Mouse (Mus musculus) brain, embryonic 14.5 days (tissue): ENCODE measurements around the gene Myh11.

Source experiments
- CTCF ChIP-seq: fragments of 200-500 bp; IDR thresholded peaks from 2 replicates; pipeline ENCODE4 v1.5.1; 2012; ENCODE audit warnings: inconsistent platforms, mild to moderate bottlenecking, moderate library complexity, borderline replicate concordance; ENCODE audit not compliant: insufficient read depth, insufficient read length; ENCODE audit errors: extremely low read depth
- POLR2A ChIP-seq: fragments of 200-500 bp; IDR thresholded peaks from 2 replicates; pipeline ENCODE4 v1.6.1; 2012; ENCODE audit warnings: mild to moderate bottlenecking, inconsistent platforms, borderline replicate concordance; ENCODE audit not compliant: poor library complexity, insufficient read depth, insufficient read length, severe bottlenecking; ENCODE audit errors: extremely low read depth

DNA sequence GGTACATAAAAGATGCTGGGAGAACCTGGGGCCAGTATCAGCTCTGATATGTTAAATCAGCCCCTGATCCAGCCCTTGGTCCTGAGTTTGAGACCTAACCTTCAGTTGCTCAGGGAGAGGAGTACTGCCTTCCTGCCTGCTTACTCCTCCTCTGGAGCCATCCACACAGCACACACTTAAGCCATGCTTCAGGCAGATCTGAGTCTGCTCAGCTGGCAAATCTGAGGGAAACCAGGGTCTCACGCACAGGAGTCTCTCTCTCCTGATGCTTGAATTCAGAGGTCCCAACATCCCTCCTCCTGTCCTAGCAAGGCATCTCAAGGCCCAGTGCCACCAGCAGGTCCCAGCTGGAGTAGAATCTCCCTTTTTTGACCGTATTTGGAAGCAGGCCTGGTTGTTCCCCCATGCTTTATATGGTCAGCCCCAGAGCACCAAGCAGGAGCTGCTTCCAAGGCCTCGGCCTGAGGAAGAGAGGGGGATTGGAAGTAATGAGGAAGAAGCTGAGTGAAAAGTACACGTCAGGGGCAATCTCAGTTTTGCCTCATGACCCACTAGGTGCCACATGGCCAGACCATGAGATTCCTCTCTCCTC is 18.7 kb downstream of the Myh11 start:
- no peak for TF ChIP-seq POLR2A
- no peak for TF ChIP-seq CTCF
